Mouse (Mus musculus): ENCODE data around the gene Olfr279. TPM values are rescaled to one million over a fixed set of nuclear protein-coding genes. Genes with fewer than 3 reads are reported as not detected.

Gene Olfr279
- polyA plus RNA-seq, 1 experiment from 2014 or later: not detected

- no peaks in the 10 kb centered on the region for H3K36me3 ChIP-seq (ENCODE audit: insufficient read depth, low read length)
- no peaks in the 10 kb centered on the region for H3K4me1 ChIP-seq (ENCODE audit: insufficient read depth, low read length)
- H3K27me3 ChIP-seq (ENCODE audit: insufficient read depth, low read length): no peaks in the 10 kb centered on the region
- H3K27ac ChIP-seq (ENCODE audit: low read length): no peak within 1 kb of the TSS
- ATAC-seq (ENCODE audit: low FRiP score, low TSS enrichment): no peak
- no peak within 1 kb of the TSS for H3K9ac ChIP-seq (replicated peaks; ENCODE audit: low read length)
- no peaks in the 10 kb centered on the region for H3K9me3 ChIP-seq (ENCODE audit: low read length)
- no peak within 1 kb of the TSS for H3K4me2 ChIP-seq (replicated peaks; ENCODE audit: low read depth, low read length)
- 67% methylated on average over 3 of the region's 3 CpGs for WGBS
- H3K4me3 ChIP-seq (ENCODE audit: low read length): no peak within 1 kb of the TSS
Measured at GRCm38 (mm10) chr15:98482701-98483100, 9.5 kb upstream of the Olfr279 start, which contains the start of gene Lalba. TSS of gene Lalba (minus strand) at chr15:98482721.

GRCm38 (mm10) chr15:98483907-98484886 is 8.0 kb upstream of the Olfr279 start:
- 45% methylated on average over 18 of the region's 18 CpGs for WGBS
- Histone ChIP-seq H3K4me2 (replicated peaks; ENCODE audit: low read depth, low read length) (no peak overlapping the region), H3K9me3 (ENCODE audit: low read length) (0 out of 2 replicates have a peak, but pooled peaks cover 3% of the 10 kb centered on the region), H3K27me3 (ENCODE audit: insufficient read depth, low read length) (no peaks in the 10 kb centered on the region), H3K36me3 (ENCODE audit: insufficient read depth, low read length) (no peaks in the 10 kb centered on the region), H3K27ac (ENCODE audit: low read length) (peak overlapping the region; percentile 31; the same call in 1 of the 2 replicates), H3K9ac (replicated peaks; ENCODE audit: low read length) (no peak overlapping the region), H3K4me1 (ENCODE audit: insufficient read depth, low read length) (no peaks in the 10 kb centered on the region), H3K4me3 (ENCODE audit: low read length) (no peak overlapping the region)
- ATAC-seq (ENCODE audit: low FRiP score, low TSS enrichment): no peak

- 0 out of 2 replicates have a peak, but pooled peaks cover 3% of the 10 kb centered on the region for H3K9me3 ChIP-seq (ENCODE audit: low read length)
- WGBS: 96% methylated on average over 8 of the region's 8 CpGs
- ATAC-seq (ENCODE audit: low FRiP score, low TSS enrichment): no peak
Measured at GRCm38 (mm10) chr15:98486433-98487021, 5.7 kb upstream of the Olfr279 start.

DNA sequence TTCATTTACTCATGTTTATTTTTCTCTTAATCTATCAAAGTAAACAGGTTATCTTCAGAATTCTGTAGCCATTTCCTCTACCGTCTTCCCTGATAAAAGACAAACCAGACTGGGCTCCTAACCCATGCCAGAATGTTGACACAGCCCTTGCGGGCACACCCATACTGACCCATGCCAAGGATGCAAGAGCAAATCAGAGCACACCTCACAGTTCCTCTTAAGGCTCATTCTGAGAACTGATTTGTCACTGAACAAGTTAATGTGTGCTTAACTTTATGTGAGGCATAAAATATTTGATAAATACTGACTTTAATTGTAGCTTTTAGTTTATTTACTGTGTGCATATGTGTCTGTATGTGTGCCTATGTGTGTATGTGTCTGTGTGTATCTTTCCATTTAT is 870 bp upstream of the Olfr279 start:
- Histone ChIP-seq H3K4me2 (replicated peaks; ENCODE audit: low read depth, low read length) (no peak overlapping the region), H3K27me3 (ENCODE audit: insufficient read depth, low read length) (no peaks in the 10 kb centered on the region), H3K9me3 (ENCODE audit: low read length) (0 out of 2 replicates have a peak, but pooled peaks cover 3% of the 10 kb centered on the region), H3K27ac (ENCODE audit: low read length) (no peak overlapping the region), H3K36me3 (ENCODE audit: insufficient read depth, low read length) (no peaks in the 10 kb centered on the region), H3K4me3 (ENCODE audit: low read length) (no peak overlapping the region), H3K4me1 (ENCODE audit: insufficient read depth, low read length) (no peaks in the 10 kb centered on the region), H3K9ac (replicated peaks; ENCODE audit: low read length) (no peak overlapping the region)
- 73% methylated on average over 2 of the region's 2 CpGs for WGBS
- ATAC-seq (ENCODE audit: low FRiP score, low TSS enrichment): no peak

More at GRCm38 (mm10) chr15:98486433-98487021, 5.7 kb upstream of the Olfr279 start:
- no peak overlapping the region for H3K4me3 ChIP-seq (ENCODE audit: low read length)
- no peak overlapping the region for H3K9ac ChIP-seq (replicated peaks; ENCODE audit: low read length)
- no peaks in the 10 kb centered on the region for H3K4me1 ChIP-seq (ENCODE audit: insufficient read depth, low read length)
- H3K27ac ChIP-seq (ENCODE audit: low read length): no peak overlapping the region
- no peaks in the 10 kb centered on the region for H3K36me3 ChIP-seq (ENCODE audit: insufficient read depth, low read length)
- no peak overlapping the region for H3K4me2 ChIP-seq (replicated peaks; ENCODE audit: low read depth, low read length)
- no peaks in the 10 kb centered on the region for H3K27me3 ChIP-seq (ENCODE audit: insufficient read depth, low read length)

DNA sequence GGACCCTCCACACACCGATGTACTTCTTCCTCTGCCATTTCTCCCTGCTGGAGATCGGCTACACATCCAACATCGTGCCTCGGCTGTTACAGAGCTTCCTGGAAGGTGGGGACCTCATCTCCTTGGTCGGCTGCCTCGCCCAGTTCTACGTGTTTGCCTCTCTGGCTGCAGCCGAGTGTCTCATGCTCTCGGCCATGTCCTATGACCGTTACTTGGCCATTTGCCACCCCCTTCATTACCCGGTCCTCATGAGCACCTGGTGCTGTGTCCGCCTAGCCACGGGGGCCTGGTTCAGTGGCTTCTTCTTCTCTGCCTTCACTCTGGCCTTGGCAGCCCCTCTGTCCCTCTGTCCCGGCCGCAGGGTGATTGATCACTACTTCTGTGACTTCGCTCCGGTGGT is 5.4 kb downstream of the Olfr279 start:
- H3K27me3 ChIP-seq (ENCODE audit: insufficient read depth, low read length): no peaks in the 10 kb centered on the region
- no peak overlapping the region for H3K4me3 ChIP-seq (ENCODE audit: low read length)
- no peak overlapping the region for H3K27ac ChIP-seq (ENCODE audit: low read length)
- H3K9me3 ChIP-seq (ENCODE audit: low read length): no peaks in the 10 kb centered on the region
- no peaks in the 10 kb centered on the region for H3K4me1 ChIP-seq (ENCODE audit: insufficient read depth, low read length)
- H3K4me2 ChIP-seq (replicated peaks; ENCODE audit: low read depth, low read length): no peak overlapping the region
- no peaks in the 10 kb centered on the region for H3K36me3 ChIP-seq (ENCODE audit: insufficient read depth, low read length)
- 83% methylated on average over 17 of the region's 17 CpGs for WGBS
- ATAC-seq (ENCODE audit: low FRiP score, low TSS enrichment): no peak
- no peak overlapping the region for H3K9ac ChIP-seq (replicated peaks; ENCODE audit: low read length)

- ATAC-seq (ENCODE audit: low FRiP score, low TSS enrichment): no peak
- no peak overlapping the region for H3K4me3 ChIP-seq (ENCODE audit: low read length)
- H3K9me3 ChIP-seq (ENCODE audit: low read length): no peaks in the 10 kb centered on the region
- H3K9ac ChIP-seq (replicated peaks; ENCODE audit: low read length): no peak overlapping the region
- WGBS: 83% methylated on average over 3 of the region's 3 CpGs
- H3K4me2 ChIP-seq (replicated peaks; ENCODE audit: low read depth, low read length): no peak overlapping the region
- no peaks in the 10 kb centered on the region for H3K36me3 ChIP-seq (ENCODE audit: insufficient read depth, low read length)
- H3K4me1 ChIP-seq (ENCODE audit: insufficient read depth, low read length): no peaks in the 10 kb centered on the region
- no peaks in the 10 kb centered on the region for H3K27me3 ChIP-seq (ENCODE audit: insufficient read depth, low read length)
- no peak overlapping the region for H3K27ac ChIP-seq (ENCODE audit: low read length)
Measured at GRCm38 (mm10) chr15:98503317-98503716, 11.1 kb downstream of the Olfr279 start.

- Histone ChIP-seq H3K9ac (replicated peaks; ENCODE audit: low read length) (no peak overlapping the region), H3K36me3 (ENCODE audit: insufficient read depth, low read length) (no peaks in the 10 kb centered on the region), H3K27me3 (ENCODE audit: insufficient read depth, low read length) (no peaks in the 10 kb centered on the region), H3K4me1 (ENCODE audit: insufficient read depth, low read length) (no peaks in the 10 kb centered on the region), H3K9me3 (ENCODE audit: low read length) (no peaks in the 10 kb centered on the region), H3K4me2 (replicated peaks; ENCODE audit: low read depth, low read length) (no peak overlapping the region), H3K4me3 (ENCODE audit: low read length) (no peak overlapping the region), H3K27ac (ENCODE audit: low read length) (no peak overlapping the region)
- WGBS: 14% methylated on average over 18 of the region's 18 CpGs
- no peak for ATAC-seq (ENCODE audit: low FRiP score, low TSS enrichment)
Measured at GRCm38 (mm10) chr15:98504514-98504913, 12.3 kb downstream of the Olfr279 start.

DNA sequence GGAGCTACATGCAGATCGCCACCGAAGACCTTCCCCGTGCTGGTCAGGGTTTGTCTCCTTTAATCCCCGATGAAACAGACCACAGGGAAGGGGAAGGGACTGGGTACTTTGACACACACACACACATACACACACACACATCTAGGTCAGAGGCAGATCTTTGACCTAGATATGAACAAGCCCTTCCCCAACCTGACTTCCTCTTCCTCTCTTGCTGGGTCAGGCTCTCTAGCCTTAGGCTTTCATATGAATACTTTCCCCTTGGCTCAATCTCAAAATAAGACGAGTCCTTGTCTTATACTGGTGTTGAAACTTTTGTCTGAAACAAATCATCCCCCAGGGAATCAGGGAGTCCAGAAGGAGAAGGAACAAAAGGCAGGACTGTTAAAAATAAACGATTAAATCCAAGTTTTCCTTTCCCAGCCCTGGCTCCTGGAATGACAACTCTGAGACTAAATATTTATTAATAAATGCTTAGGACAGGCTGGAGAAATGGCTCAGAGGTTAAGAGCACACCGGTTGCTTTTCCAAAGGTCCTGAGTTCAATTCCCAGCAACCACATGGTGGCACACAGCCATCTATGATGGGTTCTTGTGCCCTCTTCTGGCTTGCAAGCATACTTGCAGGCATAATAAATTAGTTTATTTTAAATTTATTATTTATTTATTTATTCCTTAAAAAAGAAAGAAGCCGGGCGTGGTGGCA is 14.2 kb downstream of the Olfr279 start:
- 83% methylated on average over 9 of the region's 9 CpGs for WGBS
- no peak for ATAC-seq (ENCODE audit: low FRiP score, low TSS enrichment)
- Histone ChIP-seq H3K27me3 (ENCODE audit: insufficient read depth, low read length) (no peaks in the 10 kb centered on the region), H3K4me1 (ENCODE audit: insufficient read depth, low read length) (0 out of 2 replicates have a peak, but pooled peaks cover 5% of the 10 kb centered on the region), H3K4me3 (ENCODE audit: low read length) (no peak overlapping the region), H3K9ac (replicated peaks; ENCODE audit: low read length) (no peak overlapping the region), H3K4me2 (replicated peaks; ENCODE audit: low read depth, low read length) (no peak overlapping the region), H3K9me3 (ENCODE audit: low read length) (no peaks in the 10 kb centered on the region), H3K36me3 (ENCODE audit: insufficient read depth, low read length) (no peaks in the 10 kb centered on the region), H3K27ac (ENCODE audit: low read length) (no peak overlapping the region)

GRCm38 (mm10) chr15:98507321-98507720 is 15.1 kb downstream of the Olfr279 start:
- Histone ChIP-seq H3K9me3 (ENCODE audit: low read length) (no peaks in the 10 kb centered on the region), H3K4me1 (ENCODE audit: insufficient read depth, low read length) (0 out of 2 replicates have a peak, but pooled peaks cover 5% of the 10 kb centered on the region), H3K4me2 (replicated peaks; ENCODE audit: low read depth, low read length) (no peak overlapping the region), H3K27me3 (ENCODE audit: insufficient read depth, low read length) (no peaks in the 10 kb centered on the region), H3K4me3 (ENCODE audit: low read length) (no peak overlapping the region), H3K27ac (ENCODE audit: low read length) (no peak overlapping the region), H3K9ac (replicated peaks; ENCODE audit: low read length) (no peak overlapping the region), H3K36me3 (ENCODE audit: insufficient read depth, low read length) (no peaks in the 10 kb centered on the region)
- no peak for ATAC-seq (ENCODE audit: low FRiP score, low TSS enrichment)
- 90% methylated on average over 6 of the region's 6 CpGs for WGBS

All from kidney, embryonic 16.5 days (tissue).